Mouse (Mus musculus) small intestine, adult 2 months (tissue): ENCODE measurements around the gene Nup107.

ENCODE experiments used
- CTCF ChIP-seq: fragments of 200-500 bp; IDR thresholded peaks from 2 replicates; pipeline ENCODE4 v1.5.1; 2012; ENCODE audit warnings: low read depth, mild to moderate bottlenecking, control low read depth, inconsistent platforms, low read length, moderate library complexity, mixed read lengths; ENCODE audit not compliant: insufficient replicate concordance, insufficient read length; ENCODE audit errors: extremely low read depth
- POLR2A ChIP-seq: fragments of 200-500 bp; IDR thresholded peaks from 2 replicates; pipeline ENCODE4 v1.6.1; 2012; ENCODE audit warnings: low read depth, mild to moderate bottlenecking, control low read depth, inconsistent platforms, low read length, moderate library complexity

DNA sequence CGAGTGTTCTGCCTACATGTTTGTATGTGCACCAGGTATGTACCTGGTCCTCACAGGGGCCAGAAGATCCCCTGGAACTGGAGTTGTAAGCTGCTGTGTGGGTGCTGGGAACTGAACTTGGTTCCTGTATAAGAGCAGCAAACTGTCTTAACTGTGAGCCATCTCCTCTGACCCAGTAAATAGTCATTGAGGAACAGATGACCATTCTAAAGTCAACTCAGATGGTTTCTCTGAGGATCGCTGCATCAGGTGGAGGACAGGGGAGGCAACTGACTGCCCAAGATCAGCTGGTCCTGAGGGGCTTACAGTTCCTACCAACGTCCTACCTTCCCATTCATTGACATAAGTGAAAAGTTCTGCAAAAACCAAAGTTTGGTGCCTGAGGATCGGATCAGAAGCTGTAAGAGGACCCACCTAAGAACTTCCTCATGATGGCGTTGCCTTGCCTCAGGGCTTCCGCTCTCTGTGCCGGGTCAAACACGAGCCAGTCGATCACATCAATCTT, 31.6 kb downstream of the Nup107 start:
- TF ChIP-seq POLR2A (no peak), CTCF (no peak)
